Mouse (Mus musculus) limb, embryonic 15.5 days (tissue): ENCODE results near the gene 1700122O11Rik. TPM values are rescaled to one million over a fixed set of nuclear protein-coding genes. Genes with fewer than 3 reads are reported as not detected.
A peak's percentile ranks its signal among the peaks of the same experiment; 100 is the strongest.

ENCODE experiments used
- ATAC-seq: fragments of 200-750 bp; cut with Nextera tagmentation; 2 replicates; pipeline ENCODE4 v1.8.0; 2017; ENCODE audit warnings: low read depth, moderate TSS enrichment; ENCODE audit not compliant: insufficient number of reproducible peaks, low FRiP score, low TSS enrichment
- H3K27ac ChIP-seq: fragments of 300-500 bp; sonication (generic); 2 replicates; pipeline ENCODE4 v1.5.1; 2015; ENCODE audit warnings: moderate library complexity, mild to moderate bottlenecking, inconsistent platforms
- H3K27me3 ChIP-seq: fragments of 300-500 bp; sonication (generic); 2 replicates; pipeline ENCODE4 v1.6.1; 2015; ENCODE audit warnings: inconsistent platforms
- H3K36me3 ChIP-seq: fragments of 300-500 bp; sonication (generic); 2 replicates; pipeline ENCODE4 v1.6.1; 2015; ENCODE audit warnings: inconsistent platforms
- H3K4me1 ChIP-seq: fragments of 300-500 bp; sonication (generic); 2 replicates; pipeline ENCODE4 v1.6.1; 2015; ENCODE audit warnings: inconsistent platforms
- H3K4me2 ChIP-seq: fragments of 300-500 bp; sonication (generic); 2 replicates; pipeline ENCODE4 v1.6.1; 2015; ENCODE audit warnings: mild to moderate bottlenecking, inconsistent platforms
- H3K4me3 ChIP-seq: fragments of 300-500 bp; sonication (generic); 2 replicates; pipeline ENCODE4 v1.5.1; 2015; ENCODE audit warnings: mild to moderate bottlenecking, inconsistent platforms
- H3K9ac ChIP-seq: fragments of 300-500 bp; sonication (generic); 2 replicates; pipeline ENCODE4 v1.6.1; 2015; ENCODE audit warnings: inconsistent platforms
- H3K9me3 ChIP-seq: fragments of 300-500 bp; sonication (generic); 2 replicates; pipeline ENCODE4 v1.6.1; 2016; ENCODE audit warnings: inconsistent platforms
- WGBS: fragments of 180-500 bp; shearing (Covaris S2); methylation state at CpG from one replicate; pipeline ENCODE4 v1.1.7; 2015; 5-methylcytosine and 5-hydroxymethylcytosine counted together
- polyA plus RNA-seq: library from polyadenylated mRNA; unstranded; fragments of >200 nt; fragmentation: Nextera tagmentation; extraction: Ambion mirVana; gene quantifications from 2 replicates; pipeline ENCODE4 v1.2.1, GENCODE M21; 2015

The 1700122O11Rik gene
- not detected in 2 replicates for polyA plus RNA-seq

DNA sequence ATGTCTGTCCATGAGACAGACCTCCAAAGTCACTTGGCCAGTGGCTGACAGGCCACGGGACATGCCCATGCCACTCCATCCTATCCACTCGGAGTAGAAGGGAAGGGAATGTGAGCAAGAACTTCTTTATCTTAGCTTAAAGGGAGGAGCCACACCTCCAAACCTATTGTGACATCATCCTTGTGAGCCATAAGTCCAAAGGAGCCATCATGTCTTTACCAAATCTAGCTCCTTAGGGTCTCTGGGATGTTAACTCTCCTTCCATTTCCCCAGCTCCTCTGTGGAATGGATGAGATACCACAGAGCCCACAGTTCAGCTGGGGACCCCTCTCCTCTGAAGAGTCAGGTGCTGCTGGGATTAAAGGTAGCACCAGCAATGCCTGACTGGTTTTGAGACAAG is at the start of gene 1700122O11Rik:
Gene 1700122O11Rik, minus strand, starts transcription at position 101 of the 400 bp plus-strand sequence.
- no peaks in the 10 kb centered on the region for H3K36me3 ChIP-seq
- H3K27ac ChIP-seq = peak within 1 kb of the TSS; percentile 75
- ATAC-seq = no peak
- H3K27me3 ChIP-seq = no peaks in the 10 kb centered on the region
- H3K4me3 ChIP-seq = no peak within 1 kb of the TSS
- WGBS = 85% methylated on average over 2 of the region's 2 CpGs
- H3K4me1 ChIP-seq = peaks cover 27% of the 10 kb centered on the region
- H3K9me3 ChIP-seq = no peaks in the 10 kb centered on the region
- H3K4me2 ChIP-seq = no peak within 1 kb of the TSS
- H3K9ac ChIP-seq = no peak within 1 kb of the TSS

DNA sequence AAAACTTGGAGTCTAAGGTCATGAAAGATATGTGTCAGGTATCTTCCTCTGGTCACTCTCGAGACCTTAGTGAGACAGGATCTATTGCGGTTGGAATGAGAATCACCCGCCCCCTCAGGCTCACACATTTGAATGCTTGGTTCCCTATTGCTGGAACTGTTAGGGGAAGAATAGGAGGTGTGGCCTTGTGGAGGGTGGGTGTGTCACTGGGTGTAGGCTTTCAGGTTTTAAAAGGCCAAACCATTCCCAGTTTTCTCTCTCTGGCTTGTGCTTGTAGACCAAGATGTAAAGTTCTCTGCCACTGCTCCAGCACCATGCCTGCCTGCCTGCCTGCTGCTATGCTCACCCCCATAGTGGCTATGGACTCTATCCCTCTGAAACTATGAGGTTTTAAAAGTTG is 42.5 kb upstream of the 1700122O11Rik start:
- no peaks in the 10 kb centered on the region for H3K4me1 ChIP-seq
- H3K27me3 ChIP-seq = no peaks in the 10 kb centered on the region
- H3K27ac ChIP-seq = no peak overlapping the region
- WGBS = 58% methylated on average over 3 of the region's 3 CpGs
- H3K9ac ChIP-seq = no peak overlapping the region
- ATAC-seq = no peak
- no peaks in the 10 kb centered on the region for H3K9me3 ChIP-seq
- H3K4me2 ChIP-seq = no peak overlapping the region
- H3K4me3 ChIP-seq = no peak overlapping the region
- no peaks in the 10 kb centered on the region for H3K36me3 ChIP-seq

DNA sequence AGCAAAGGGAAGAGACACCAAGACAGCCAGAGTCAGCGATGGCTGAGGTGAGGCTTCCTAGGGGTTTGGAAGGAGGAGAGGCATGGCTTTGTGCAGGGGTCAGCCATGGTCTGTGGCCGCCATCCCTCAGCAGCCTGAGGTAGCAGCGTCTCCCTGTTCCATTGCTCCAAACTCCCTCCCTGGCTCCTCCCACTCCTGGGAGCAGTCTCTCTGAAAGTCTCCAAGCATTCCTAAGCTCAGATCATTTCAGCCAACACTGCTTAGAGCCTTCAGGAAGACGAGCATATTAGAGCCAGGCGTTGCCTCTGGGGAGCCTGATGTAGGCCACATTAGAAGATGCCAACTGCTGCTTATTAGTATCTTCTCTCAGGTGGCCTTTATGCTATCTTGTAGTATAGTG is 29.6 kb upstream of the 1700122O11Rik start:
- peak overlapping the region; percentile 2; the same call in 1 of the 2 replicates for H3K27ac ChIP-seq
- ATAC-seq = no peak
- whole genome bisulfite sequencing = 29% methylated on average over 5 of the region's 5 CpGs
- no peaks in the 10 kb centered on the region for H3K27me3 ChIP-seq
- no peaks in the 10 kb centered on the region for H3K9me3 ChIP-seq
- no peak overlapping the region for H3K4me2 ChIP-seq
- H3K9ac ChIP-seq = no peak overlapping the region
- peaks cover 53% of the 10 kb centered on the region for H3K4me1 ChIP-seq
- no peaks in the 10 kb centered on the region for H3K36me3 ChIP-seq
- H3K4me3 ChIP-seq = no peak overlapping the region

DNA sequence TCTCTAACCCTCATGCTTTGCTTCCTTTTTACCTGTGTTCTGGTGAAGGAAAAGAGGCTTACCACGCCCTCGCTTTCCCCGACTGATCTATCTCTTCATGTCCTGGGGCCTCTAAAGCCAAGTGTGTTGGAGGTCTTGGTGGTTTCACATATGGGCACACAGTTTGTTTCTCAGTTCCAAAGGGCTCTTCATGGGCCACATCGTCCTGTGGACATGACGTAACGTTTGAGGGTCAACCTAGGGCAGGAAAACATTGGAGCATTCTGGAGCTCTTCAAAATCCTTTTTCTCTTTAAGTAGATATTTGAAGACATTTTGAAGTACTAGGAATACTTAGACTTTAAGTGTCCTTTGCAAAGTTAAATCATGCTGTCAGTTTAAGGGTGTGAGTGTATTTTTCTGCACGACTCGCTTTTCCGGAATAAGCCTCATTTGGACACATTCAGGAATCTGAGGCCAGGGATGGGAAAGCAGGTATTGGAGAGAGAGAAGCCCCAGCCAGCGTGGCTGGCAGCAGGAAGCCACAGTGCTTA is 29.1 kb upstream of the 1700122O11Rik start:
- no peaks in the 10 kb centered on the region for H3K27me3 ChIP-seq
- H3K9ac ChIP-seq = no peak overlapping the region
- peak overlapping the region; percentile 2; the same call in 1 of the 2 replicates for H3K27ac ChIP-seq
- H3K9me3 ChIP-seq = no peaks in the 10 kb centered on the region
- ATAC-seq = no peak
- peaks cover 53% of the 10 kb centered on the region for H3K4me1 ChIP-seq
- no peak overlapping the region for H3K4me3 ChIP-seq
- WGBS = 64% methylated on average over 10 of the region's 10 CpGs
- no peaks in the 10 kb centered on the region for H3K36me3 ChIP-seq
- no peak overlapping the region for H3K4me2 ChIP-seq

DNA sequence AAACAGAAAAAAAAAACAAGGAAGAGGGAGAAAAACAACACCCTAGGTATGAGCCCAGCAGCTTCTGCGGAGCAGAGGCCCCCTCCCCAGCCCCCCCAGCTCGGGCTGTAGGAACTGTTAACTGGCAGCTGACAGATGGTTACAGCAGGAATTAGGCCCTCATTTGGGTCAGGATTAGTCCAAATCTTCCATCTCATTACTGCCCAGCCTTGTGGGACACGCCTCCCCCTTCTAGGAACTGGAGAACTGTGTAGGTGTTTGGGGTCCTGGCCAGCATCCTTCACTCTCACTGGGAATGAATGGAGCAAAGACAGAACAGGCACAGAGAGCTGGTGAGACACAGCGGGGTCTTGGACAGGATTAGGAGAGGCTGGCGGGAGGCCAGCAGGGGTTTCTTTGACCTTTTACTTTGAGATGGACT is 27.0 kb upstream of the 1700122O11Rik start:
- no peak overlapping the region for H3K4me2 ChIP-seq
- no peak overlapping the region for H3K4me3 ChIP-seq
- H3K27me3 ChIP-seq = no peaks in the 10 kb centered on the region
- peaks cover 53% of the 10 kb centered on the region for H3K4me1 ChIP-seq
- H3K9me3 ChIP-seq = no peaks in the 10 kb centered on the region
- H3K36me3 ChIP-seq = no peaks in the 10 kb centered on the region
- peak; percentile 60 for ATAC-seq
- peak overlapping the region; percentile 89 for H3K27ac ChIP-seq
- WGBS = 12% methylated on average over 5 of the region's 5 CpGs
- H3K9ac ChIP-seq = no peak overlapping the region

DNA sequence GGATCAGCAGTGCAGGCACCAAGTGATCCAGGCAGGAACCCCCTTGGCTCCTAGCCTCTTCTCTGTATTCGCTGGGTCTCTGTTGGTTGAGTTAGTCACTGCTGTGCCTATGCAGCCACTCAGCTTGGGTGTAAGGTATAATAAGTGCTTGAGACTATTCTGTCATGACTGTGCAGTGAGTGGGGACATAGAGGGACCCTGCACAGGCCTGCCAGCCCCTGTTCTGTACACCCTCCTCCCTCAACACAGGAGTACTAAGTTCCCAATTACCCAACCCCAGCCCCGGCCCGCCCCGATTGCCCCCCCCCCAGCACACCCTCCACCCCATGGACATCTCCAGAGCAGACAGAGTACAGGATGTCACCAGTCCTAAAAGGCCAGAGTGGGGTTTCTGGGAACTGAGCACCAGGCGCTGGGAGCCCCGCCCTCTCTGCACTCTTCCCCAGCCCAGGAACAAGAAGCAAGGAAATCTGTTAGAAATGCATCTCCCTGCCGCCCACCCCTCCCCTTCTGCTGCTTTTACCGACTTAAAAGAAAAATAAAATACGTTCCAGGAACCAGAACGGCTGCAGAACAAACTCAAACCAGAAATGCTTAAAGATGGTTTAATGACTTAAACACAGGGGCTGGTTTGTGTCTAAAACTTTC is 26.2 kb upstream of the 1700122O11Rik start:
- WGBS = 19% methylated on average over 10 of the region's 10 CpGs
- Histone ChIP-seq H3K9me3 (no peaks in the 10 kb centered on the region), H3K4me1 (peaks cover 53% of the 10 kb centered on the region), H3K27ac (peak overlapping the region; percentile 89), H3K4me2 (no peak overlapping the region), H3K36me3 (no peaks in the 10 kb centered on the region), H3K9ac (no peak overlapping the region), H3K27me3 (no peaks in the 10 kb centered on the region), H3K4me3 (no peak overlapping the region)
- ATAC-seq = peak; percentile 79

DNA sequence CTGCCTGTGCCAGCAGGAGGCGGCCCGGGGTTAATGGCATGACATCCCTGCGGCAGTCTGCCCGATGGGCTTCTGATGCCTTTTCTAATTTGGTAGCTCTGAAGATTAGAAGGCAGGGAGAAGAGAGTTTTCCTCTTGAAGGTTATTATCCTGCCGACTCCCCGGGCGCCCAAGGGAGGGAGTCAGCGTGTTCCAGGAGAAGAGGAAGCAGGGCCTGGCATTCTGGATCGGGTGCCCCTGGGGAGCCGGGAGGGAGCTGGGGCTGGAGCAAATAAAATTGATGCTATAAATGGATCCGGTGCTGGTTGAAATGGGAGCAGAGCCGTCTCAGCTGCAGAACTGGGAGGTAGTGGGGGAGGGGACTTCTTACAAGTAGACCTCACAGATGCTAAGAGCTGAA is 19.3 kb upstream of the 1700122O11Rik start:
- WGBS = 2% methylated on average over 12 of the region's 12 CpGs
- peak overlapping the region; percentile 38; the same call in 1 of the 2 replicates for H3K27ac ChIP-seq
- H3K4me3 ChIP-seq = no peak overlapping the region
- peaks cover 21% of the 10 kb centered on the region for H3K4me1 ChIP-seq
- H3K9me3 ChIP-seq = no peaks in the 10 kb centered on the region
- no peaks in the 10 kb centered on the region for H3K36me3 ChIP-seq
- ATAC-seq = no peak
- H3K9ac ChIP-seq = no peak overlapping the region
- H3K4me2 ChIP-seq = peak overlapping the region; percentile 29
- H3K27me3 ChIP-seq = peaks cover 6% of the 10 kb centered on the region; the same call in 1 of the 2 replicates

DNA sequence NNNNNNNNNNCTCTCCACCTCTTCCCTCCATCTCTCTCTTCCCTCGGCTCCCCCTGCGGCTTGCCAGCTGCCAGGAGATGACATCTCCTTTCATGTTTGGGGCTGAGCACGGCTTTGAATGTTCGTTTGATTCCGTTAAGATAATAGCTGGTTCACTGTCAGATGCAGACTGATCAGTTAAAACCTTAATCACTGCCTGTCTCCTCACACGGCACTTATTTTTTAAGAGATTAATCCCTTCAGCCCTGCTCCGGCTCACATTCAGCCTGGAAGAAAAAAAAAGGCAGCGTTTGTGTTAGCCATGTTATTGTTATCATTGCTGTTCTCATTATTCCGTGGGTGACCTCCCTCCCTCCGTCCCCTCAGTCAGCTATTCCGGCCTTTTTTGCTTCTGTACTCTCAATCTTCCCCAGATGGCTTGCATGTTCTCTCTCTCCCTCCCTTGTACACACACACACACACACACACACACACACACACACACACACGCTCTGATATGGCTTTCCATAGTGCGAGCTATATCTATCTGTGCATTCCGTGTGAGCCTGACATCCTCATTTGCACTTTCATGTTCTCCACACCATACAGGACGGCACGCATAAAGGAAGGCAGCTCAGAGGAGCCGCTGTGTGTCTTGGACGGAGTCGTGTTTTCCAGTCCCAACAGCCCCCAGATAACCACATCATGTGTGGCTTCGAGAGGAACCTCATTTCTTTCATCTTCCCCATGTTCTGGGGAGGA is 17.2 kb upstream of the 1700122O11Rik start:
- Histone ChIP-seq H3K27ac (no peak overlapping the region), H3K4me1 (peaks cover 21% of the 10 kb centered on the region), H3K9me3 (no peaks in the 10 kb centered on the region), H3K4me3 (no peak overlapping the region), H3K36me3 (no peaks in the 10 kb centered on the region), H3K4me2 (no peak overlapping the region), H3K9ac (no peak overlapping the region), H3K27me3 (peaks cover 6% of the 10 kb centered on the region; the same call in 1 of the 2 replicates)
- 40% methylated on average over 20 of the region's 20 CpGs for WGBS
- no peak for ATAC-seq

DNA sequence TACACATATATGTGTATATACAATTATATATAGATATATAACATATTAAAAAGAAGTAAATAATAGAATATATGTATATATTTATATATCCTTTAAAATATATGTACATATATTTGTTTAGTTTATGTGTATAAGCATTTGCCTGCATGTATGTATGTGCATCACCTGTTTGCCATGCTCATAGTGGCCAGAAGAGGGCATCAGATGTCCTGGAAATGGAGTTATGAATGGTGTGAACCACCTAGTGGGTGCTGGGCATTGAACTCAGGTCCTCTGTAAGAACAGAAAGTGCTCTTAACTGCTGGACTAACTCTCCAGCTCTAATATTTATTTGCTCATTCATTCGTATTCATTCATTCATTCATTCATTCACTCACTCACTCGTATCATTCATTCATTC is 15.6 kb upstream of the 1700122O11Rik start:
- Histone ChIP-seq H3K27ac (no peak overlapping the region), H3K27me3 (peaks cover 6% of the 10 kb centered on the region; the same call in 1 of the 2 replicates), H3K36me3 (no peaks in the 10 kb centered on the region), H3K4me1 (peaks cover 27% of the 10 kb centered on the region), H3K9ac (no peak overlapping the region), H3K4me3 (no peak overlapping the region), H3K9me3 (no peaks in the 10 kb centered on the region), H3K4me2 (no peak overlapping the region)
- WGBS = 80% methylated on average over 2 of the region's 2 CpGs
- no peak for ATAC-seq

DNA sequence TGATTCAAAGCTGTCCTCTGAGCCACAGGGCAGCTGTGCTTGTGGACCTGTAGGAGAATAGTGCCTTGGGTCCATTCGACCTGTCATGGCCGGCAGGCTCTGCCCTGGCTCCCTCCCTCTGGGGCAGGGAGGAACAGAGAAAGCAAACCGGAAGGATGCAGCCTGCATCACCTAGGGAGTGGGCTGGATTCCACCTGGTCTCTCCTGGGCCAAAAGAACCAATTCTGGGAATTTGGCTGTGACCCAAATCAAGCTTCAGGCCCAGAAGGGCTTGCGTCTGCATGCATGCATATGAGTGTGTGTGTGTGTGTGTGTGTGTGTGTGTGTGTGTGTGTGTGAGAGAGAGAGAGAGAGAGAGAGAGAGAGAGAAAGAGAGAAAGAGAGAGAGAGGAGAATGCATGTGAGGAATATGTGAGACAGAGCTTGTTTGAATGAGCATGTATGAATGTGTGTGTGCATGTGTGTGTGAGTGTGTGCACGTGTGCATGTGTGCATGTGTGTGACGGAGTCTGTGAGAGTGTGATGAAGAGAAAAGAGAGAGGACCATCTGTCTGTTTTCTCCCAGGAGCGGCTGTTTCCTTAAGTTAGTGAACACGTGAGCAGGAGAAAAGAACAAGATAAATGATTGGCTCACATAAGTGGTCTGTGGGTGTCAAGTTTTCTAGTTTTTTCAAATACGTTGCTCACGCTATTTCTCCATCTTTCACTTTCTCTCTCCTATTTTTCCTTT is 14.4 kb upstream of the 1700122O11Rik start:
- no peak overlapping the region for H3K4me2 ChIP-seq
- H3K36me3 ChIP-seq = no peaks in the 10 kb centered on the region
- no peak for ATAC-seq
- no peak overlapping the region for H3K9ac ChIP-seq
- no peak overlapping the region for H3K27ac ChIP-seq
- WGBS = 61% methylated on average over 10 of the region's 10 CpGs
- H3K4me3 ChIP-seq = no peak overlapping the region
- no peaks in the 10 kb centered on the region for H3K27me3 ChIP-seq
- peaks cover 19% of the 10 kb centered on the region for H3K4me1 ChIP-seq
- no peaks in the 10 kb centered on the region for H3K9me3 ChIP-seq

DNA sequence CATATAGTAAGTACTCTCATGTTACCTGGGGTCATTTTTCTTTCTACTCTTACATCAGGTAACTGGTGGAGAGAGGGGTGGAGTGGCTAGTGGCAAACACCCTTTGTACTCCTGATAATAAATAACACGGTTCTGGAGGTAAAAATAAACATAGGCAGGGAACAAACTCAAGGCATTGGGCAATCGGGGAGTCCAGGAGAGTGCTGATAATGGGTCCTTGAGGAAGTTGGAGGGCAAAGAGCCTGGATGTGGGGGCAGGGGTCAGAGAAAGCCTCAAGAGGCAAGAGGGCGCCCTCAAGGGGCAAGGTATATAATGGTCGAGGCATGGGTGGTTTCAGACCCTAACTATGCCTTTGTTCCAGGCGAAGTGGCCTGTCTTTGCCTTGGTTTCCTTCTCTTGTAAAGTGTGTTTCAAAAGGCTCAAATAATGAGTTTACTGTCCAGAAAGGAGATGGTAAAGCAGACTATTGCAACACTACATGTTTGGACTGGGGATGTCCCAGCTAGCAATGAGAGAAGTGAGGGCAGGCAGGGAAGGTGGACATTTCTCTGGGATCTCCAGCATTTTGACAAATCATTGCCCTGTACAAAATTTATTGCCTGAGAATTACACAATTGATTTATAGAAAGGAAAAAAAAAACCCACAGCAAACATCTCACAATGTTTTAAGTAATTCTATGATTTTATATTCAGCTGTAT is 13.7 kb upstream of the 1700122O11Rik start:
- Histone ChIP-seq H3K9ac (no peak overlapping the region), H3K4me1 (peaks cover 11% of the 10 kb centered on the region), H3K36me3 (no peaks in the 10 kb centered on the region), H3K27me3 (no peaks in the 10 kb centered on the region), H3K27ac (no peak overlapping the region), H3K9me3 (no peaks in the 10 kb centered on the region), H3K4me2 (no peak overlapping the region), H3K4me3 (no peak overlapping the region)
- WGBS = 65% methylated on average over 5 of the region's 5 CpGs
- ATAC-seq = no peak
